Mouse (Mus musculus) kidney, postnatal 10 days (tissue): ENCODE data around the gene Mapk1ip1l.
"Not testable (repeated sequence)": the region's sequence is repeated elsewhere in the genome, so short reads cannot be mapped to it uniquely, and the experiment has no call there.

Experiments
- DNase-seq: peaks from one replicate; pipeline ENCODE4 v3.0.0; 2021; ENCODE audit warnings: mixed read lengths

Gene Mapk1ip1l

DNA sequence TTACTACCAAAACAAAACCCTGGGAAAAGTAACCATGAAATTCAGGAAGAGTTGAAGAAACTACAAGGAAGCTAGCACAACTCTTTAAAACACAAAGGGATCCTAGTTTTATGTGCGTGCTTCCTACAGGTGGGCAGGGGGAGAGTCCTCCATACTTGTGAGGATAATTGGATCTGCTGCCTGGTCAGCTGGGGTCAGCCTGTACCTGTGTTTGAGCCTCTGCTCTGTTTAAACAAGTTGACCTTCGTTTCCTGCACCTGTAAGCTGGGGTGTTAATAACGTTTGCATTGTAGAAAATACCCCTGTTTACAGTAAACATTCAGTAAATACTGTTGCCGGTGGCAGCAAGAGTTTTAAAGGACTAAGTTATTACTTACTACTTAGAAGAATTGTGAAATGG is 7.9 kb downstream of the Mapk1ip1l start:
- no peak for DNase-seq

DNA sequence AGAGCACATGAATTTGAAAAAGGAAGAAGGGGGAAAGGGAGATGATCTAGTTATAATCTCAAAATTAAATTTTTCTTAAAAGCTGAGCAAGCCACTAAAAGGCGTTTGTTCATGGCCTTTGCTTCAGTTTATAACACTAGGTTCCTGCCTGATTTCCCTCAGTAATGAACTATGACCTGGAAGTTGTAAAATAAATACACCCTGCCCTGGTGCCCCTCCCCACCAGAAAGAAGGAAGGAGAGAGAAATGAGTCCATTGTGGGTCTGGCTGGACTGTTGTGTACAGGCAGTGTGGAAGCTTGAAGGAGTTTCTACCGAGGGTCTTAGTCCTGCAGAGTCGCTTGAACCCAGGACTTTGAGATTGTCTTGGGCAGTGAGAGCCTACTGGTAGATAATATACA is 9.6 kb downstream of the Mapk1ip1l start:
- DNase-seq, result no peak

DNA sequence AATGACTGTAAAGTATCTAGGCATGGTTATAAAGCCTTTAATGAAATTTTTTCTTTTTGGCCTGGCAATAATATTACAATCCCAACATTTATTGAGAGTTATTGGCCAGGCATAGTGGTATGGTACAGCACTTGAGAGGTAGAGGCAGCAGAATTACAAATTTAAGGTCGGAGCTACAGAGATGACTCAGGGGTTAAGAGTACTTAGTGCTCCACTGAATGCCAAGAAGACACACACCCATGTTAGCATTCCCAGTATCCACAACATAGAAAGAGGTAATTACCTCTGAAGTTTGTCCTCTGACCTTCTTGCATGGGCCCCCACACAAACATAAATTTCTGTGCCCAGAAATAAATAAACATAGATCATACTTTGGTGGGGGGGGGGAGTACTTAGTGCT is 11.0 kb downstream of the Mapk1ip1l start:
- no peak for DNase-seq

DNA sequence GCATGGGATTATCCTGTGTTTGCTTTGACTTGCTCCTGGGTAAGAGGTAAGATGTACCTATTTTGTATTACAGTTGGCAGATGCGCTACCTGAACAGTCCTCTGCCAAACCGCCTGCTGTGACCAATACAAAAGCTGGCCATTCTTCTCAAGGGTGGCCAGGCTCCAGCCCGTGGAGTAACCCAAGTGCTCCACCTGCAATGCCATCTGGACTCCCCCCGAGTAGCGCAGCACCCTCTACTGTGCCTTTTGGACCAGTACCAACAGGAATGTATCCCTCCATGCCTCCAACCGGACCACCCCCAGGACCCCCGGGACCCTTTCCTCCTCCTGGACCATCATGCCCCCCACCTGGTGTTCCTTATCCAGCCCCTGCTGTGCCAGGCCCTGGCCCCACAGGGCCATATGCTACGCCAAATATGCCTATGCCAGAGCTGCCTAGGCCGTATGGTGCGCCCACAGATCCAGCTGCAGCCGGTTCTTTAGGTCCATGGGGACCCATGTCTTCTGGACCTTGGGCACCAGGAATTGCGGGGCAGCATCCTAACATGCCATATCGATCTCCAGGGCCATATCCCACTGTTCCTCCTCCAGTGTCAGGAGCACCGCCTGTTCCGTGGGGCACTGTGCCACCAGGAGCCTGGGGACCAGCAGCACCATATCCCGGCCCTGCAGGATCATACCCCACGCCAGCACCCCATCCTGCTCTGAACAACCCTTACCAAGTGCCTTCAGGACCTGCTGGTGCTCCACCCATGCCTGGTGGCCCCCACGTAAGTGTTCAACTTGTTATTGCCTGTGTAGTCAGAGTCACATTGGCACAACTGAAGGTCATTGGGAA is 12.5 kb downstream of the Mapk1ip1l start:
- DNase-seq, result no peak

DNA sequence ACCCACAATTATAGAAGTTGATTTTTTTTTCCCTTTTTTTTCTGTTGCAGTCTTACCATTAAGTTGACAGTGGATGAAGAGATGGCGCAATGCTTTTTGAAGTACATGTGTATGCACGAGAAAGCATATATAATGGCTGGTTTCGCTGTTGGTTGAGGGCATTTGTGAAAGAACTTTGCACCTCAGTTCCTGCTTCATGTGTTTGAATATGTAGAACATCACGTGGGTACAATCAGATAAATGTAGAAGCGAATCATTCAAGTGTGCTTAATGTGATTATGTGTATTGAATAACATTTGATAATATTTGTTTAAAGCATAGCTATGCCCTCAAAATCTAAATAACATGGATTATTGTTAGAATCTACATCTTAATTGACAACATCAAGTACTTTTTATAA is 21.3 kb downstream of the Mapk1ip1l start:
- no peak for DNase-seq

DNA sequence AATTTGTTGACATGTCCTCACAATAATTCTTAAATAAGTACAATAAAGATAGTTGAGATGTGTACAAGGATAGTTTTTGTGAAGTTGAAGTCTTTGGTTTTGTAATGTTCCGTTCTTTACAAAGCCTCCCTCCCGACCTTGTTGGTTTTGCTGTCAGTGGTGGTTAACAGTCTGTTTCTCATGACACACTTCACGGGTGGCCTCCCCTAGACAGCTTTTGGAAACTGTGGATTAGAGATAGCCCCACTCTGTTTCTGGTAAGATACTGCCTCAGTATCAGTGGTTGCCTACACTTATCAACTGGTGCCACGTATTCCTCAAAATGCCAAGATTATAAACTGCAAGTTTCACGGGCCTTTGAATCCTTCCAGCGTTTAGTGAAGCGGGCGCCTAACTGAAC is 23.5 kb downstream of the Mapk1ip1l start:
- not testable (repeated sequence) for DNase-seq

DNA sequence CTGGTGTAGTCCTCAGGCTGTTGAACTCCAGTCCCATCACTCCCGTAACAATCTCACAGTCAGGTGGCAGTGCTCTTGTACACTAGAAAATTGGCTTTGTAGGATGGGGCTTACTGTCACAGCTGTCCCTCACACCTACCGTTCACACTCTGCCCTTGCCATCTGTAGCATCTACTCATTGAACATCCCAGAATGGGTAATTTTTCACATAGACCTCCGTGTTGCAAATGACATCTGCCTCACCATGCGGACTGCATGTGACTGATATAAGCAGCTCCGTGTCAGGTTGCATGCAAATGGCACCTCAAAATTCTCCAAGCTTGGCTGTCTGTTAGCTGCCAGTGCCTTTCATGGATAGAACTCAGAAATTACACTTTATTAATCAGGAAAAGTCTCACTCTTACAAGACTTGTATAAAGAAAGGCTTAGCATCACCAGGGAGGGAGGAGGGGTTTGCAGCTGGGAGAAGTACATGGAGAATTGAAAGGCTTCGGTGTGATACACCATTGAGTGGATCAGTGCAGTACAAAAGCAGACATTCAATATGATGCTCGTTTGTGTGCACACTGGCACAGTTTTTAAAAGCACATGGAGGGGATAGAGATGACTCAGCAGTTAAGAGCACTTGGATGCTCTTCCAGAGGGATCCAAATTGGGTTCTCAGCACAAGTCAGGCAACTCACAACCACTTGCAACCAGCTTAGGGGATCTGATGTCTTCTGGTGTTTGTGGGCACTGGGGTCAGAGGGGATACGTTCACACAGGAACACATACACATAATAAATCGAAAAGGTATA is 28.1 kb downstream of the Mapk1ip1l start:
- DNase-seq, result no peak

DNA sequence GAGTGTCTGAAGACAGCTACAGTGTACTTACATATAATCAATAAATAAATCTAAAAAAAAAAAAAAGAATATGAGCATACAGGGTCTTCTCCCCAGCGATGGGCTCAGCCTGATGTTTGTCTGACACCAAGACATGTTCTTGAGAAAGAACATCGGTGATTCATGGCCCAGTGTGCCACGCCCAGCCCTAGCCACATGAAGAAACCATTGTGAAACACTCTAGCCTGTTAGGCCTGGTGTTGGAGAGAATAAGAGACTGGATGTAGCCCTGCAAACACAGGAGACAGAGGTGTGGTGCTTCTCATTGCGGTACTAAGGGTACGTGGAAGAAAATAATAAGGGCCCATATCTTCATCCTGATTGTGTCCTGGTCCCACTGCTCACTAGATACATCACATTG is 29.3 kb downstream of the Mapk1ip1l start:
- DNase-seq, result no peak

DNA sequence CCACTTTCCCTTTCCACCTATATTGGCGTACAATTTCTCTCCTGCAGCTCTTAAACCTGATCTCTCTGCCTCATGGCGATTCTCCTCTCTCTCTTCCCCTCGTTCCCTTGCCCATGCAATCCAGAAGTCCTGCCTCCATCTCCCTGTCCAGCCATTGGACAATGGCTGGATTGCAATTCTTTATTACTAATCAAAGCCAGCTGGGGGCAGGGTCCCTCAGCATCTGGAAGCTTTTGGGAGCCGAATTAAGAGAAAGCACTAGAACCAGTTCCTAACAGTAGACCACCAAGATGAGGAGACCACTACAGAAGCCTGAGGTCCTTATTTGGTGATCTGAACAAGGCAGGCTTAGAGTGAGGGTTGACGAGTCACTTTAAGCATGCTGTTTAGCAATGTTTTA is 33.9 kb downstream of the Mapk1ip1l start:
- DNase-seq, result no peak

DNA sequence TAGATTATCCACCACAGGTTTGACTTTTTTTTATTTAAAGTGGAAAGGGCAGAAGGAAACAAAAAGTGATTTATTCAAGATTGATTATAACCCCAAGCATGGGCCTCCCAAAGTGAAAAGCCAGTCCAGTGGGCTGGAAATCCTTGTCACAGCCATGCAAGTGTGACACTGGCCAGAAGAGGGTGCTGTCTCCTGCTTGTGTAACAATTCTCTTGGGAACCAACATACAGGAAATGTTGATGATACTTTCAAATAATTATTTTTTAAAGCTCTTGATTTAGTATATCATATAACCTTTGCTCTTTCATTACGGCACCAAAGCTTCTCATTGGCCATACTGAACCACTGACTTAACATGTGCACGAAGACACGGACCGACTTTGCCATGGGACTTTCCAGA is 36.8 kb downstream of the Mapk1ip1l start:
- DNase-seq, result peak; percentile 85

DNA sequence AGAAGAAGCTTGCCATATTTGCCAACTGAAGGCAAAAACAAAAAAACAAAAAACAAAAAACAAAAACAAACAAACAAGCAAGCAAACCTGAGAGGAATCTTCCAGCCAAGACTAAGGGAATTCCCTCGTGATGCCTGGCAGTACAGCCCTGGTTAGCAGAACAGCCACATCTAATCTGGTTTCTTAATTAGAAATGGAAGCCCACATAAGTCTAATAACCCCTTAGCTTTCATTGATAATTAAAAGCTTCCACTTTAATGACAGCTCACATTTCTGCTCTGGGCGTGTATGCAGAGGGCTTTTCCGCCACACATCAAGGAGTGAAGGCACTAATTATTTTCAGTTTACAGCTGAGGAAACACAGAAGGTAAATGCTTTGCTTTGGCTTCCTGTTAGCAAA is 37.2 kb downstream of the Mapk1ip1l start:
- DNase-seq, result no peak

DNA sequence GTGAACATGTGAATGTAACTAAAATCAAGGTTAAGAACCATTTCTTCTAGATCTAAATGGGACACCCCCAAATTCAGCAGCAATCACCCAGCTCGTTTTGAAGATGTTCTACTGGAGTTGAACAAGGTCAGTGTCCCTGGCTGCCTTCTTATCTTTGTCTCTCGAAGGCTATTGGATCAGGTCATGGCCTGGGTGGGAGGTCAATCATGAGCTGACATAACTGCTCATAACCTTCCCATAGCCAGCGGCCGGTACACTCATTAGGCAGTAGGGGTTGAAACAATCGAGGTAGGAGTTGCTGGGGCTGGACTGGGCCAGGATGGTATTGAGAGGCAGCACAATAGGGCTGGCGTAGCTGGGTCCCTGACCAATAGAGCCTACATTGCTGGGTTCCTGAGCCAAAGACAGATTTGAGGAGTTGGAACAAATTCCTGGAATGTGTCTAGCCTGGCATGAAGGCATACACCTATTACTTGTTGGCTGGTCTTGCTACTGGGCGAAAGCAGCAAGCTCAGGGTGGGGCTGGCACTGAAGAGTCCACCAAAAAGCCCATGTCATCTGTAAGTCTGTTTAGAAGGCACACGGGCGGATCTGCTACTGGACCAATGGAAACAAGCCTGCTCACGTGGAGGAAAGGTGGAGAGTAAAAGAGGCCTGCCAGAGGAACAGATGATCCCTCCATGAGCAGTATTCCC is 42.3 kb downstream of the Mapk1ip1l start:
- no peak for DNase-seq

DNA sequence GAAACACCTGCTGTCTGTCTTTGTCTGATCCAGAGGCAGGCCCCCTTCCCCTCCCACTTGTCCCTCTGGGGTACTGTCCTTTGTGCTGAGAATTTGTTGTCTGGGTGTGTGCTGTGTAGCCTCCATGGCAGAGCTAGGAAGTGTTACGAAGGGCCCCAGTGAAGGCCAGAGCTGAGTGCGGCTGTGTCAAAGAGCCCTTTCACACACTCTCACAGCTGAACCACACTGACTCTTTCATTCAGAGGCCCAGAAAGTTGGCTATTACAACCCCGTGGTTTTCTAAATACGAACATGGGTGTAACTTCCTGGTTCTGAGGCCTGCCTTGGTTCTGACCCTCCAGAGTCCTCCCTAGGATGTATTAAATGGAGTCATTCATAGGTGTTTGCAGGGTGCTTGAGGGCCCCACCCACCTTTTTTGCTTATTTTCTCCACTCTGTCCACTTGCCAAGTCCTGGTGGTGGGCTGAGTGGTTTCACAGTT is 43.8 kb downstream of the Mapk1ip1l start:
- DNase-seq, result no peak

DNA sequence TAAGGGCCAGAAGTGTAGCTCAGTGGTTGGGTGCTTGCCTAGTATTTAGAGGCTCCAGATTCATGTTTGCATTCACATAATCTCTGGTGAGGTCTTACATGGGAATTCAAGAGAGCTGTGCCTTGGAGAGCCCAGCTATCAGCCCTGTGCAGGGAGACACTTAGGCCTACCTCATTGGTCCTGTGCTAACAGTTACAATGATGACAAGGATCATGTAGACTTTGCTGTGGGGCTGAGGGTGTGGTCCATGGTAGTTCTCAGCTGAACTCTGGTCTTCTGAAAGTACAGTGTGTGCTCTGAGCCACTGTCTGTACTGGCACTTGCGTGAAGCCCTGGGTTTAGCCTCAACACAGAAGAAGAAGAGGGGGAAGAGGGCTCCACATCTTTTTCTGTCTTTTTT is 48.6 kb downstream of the Mapk1ip1l start:
- DNase-seq, result no peak

DNA sequence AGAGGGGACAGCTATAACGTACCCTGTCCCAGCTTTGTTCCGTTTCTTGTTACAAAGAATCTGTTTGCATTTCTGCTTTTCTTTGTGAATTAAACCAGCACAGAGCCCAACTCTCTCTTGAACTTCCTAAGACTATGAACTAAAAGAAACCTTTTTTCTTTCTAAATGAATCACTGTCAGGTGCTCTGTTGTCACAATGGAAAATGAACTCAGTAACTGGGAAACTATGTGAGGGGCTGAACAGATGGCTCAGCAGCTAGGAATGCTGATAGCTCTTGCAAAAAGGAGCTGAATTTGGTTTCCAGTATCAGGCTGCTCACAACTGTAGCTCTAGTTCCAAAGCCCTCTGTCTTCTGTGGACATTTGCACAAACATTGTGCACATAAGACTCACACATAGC is 52.9 kb downstream of the Mapk1ip1l start:
- no peak for DNase-seq

DNA sequence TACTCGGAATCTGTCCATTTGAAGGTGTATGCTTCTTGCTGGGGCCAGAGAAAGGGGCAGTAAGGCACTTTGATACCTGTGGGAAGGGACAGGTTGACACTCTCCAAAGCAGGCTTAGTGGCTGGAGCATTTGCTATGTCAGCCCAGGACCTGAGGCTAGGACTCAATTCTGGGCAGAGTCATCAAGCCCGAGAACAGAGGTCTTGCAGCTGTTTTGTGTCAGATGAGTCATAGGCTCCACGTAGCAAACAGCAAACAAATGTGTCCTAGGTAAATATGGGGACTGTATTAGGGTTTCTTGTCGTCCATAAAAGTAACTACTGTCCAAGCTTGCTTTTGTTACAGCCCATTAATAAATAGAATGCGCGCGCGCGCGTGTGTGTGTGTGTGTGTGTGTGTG is 54.2 kb downstream of the Mapk1ip1l start:
- no peak for DNase-seq

DNA sequence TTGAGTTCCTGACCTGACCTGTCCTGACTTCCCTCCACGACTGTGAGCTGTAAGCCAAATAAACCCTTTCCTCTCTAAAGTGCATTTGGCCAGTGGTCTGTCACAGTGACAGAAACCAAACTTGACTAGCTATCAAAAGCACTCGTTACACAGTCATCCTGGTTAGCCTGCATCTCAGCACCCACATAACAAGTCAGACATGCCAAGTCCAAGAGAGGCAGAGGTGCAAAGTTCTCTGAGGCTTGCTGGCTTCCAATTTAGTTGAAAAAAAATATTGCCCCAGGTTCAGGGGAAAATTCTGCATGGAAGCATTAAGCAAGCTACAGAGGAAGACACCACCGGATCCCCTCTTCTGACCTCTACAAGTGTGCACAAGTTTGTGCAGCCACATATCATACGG is 55.2 kb downstream of the Mapk1ip1l start:
- no peak for DNase-seq

DNA sequence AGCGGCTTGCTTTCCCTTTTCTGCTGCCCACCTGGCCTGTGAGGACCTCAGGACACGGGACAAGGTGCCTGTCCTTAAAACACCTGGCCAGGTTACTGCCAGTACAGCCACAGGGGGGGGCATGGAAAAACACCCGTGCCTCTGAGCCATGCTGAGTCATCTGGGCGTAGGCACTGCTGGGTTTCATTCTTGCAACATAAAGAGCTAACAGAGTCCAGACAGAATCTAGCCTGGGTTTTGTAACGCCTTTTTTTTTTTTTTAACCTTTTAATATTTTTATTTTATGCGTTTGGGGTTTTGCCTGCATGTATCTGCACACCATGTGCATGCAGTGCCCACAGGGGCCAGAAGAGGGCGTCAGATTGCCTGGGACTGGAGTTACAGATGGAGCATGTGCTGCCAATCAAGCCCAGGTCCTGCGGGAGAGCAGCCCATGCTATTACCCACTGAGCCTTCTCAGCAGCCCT is 56.1 kb downstream of the Mapk1ip1l start:
- DNase-seq, result peak; percentile 31

DNA sequence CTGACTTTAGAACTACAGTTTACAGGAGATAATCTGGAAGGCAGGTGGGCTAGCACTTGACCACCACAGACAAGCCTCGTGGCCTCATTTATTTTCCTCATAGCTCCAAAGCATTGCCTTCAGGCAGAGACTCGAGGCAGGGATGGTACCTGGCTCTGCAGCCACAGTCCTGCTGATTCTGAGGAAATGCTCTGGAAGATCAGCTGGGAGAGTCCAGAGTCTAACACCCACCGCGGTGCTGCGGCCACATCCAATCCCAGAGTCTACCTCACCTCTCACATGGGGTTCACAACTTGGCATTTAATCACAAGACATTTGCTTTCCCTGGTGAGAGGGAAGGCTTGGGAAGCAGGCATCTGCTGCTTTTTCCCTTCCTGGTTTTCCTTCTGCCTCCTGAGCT is 56.9 kb downstream of the Mapk1ip1l start:
- peak; percentile 16 for DNase-seq

DNA sequence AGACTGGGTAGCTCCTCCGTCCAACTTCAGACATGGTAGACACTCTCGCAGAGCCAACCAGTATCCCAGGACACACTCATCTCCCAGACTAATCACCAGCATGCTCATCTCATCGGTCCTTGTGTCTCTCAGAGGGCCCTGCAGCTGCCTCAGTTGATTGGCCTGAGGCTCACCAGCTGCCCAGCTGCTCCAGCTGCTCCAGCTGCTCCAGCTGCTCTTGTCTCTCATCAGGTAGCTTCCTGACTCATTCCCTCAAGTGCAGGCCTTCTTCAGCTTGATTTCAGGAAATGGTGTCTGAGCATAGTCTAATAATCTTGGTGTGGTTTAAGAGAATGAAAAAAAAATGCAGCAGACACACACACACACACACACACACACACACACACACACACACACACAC is 58.6 kb downstream of the Mapk1ip1l start:
- no peak for DNase-seq

DNA sequence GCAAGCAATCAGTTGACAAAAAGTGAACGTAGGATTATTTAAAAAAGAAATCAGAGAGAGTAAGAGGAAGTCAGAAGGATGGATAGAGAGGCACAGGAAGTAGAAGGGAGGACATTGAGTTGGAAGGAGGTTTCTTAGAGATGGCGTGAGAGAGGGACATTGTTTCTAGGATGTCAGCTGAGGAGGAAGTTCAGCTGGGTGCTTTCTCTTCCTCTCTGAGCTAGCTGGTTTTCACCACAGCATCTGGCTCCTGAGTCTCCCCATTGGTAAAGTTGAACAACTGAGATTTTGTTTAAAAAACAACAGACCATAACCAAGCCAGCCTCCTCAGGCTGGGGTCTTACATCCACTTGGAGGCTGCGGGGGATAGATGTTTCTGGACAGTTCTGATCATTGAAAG is 61.5 kb downstream of the Mapk1ip1l start:
- DNase-seq, result no peak

DNA sequence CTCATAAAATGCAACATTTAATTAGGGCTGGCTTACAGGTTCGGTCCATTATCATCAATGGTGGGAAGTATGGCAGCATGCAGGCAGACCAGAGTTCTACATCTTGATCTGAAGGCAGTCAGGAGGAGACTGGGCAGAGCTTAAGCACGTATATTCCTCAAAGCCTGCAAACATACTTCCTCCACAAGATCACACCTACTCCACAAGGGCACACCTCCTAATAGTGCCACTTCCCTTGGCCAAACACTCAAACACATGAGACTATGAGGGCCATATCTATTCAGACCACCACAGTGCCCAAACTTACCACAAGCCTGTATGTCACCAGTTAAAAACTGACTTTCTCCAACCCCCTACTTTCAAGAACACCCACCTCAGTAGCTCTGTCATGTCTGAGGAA is 63.4 kb downstream of the Mapk1ip1l start:
- DNase-seq, result no peak

DNA sequence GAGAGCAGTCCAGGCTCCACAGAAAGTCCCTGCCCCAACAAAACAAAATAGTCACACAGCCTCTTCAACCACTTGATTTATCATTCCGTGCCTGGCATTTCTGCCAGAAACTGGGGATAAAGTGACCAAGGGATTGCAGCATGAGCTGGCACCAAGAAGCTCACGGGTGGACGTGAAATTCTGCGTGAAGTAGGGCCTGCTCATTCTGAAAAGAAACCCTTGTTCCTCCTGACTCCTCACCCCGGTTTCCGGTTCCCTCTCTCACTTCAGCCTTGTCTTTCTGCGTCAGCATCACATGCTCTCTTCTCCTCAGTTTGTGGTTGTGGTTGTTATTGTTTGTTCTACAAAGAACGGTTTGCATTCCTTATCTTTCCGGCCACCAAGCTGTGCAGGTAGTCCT is 63.8 kb downstream of the Mapk1ip1l start:
- no peak for DNase-seq
